Mouse (Mus musculus) embryonic facial prominence, embryonic 11.5 days (tissue): ENCODE results near the gene Ccdc28a. TPM values are rescaled to one million over a fixed set of nuclear protein-coding genes. Genes with fewer than 3 reads are reported as not detected.

Source experiments
- ATAC-seq: fragments of 200-750 bp; cut with Nextera tagmentation; replicated peaks from 2 replicates; pipeline ENCODE4 v1.8.0; 2017; ENCODE audit warnings: low read depth; ENCODE audit not compliant: insufficient number of reproducible peaks, low FRiP score, low TSS enrichment
- DNase-seq: peaks from one replicate; pipeline ENCODE4 v3.0.0-alpha.2; 2015; ENCODE audit warnings: low spot score
- H3K27ac ChIP-seq: fragments of 300-500 bp; sonication (generic); replicated peaks from 2 replicates; pipeline ENCODE4 v1.5.1; 2014; ENCODE audit warnings: mild to moderate bottlenecking, low read depth, low read length, control low read depth
- H3K27me3 ChIP-seq: fragments of 300-500 bp; sonication (generic); 2 replicates; pipeline ENCODE4 v1.6.1; 2014; ENCODE audit warnings: mild to moderate bottlenecking, low read length, moderate library complexity, mixed read lengths; ENCODE audit not compliant: control insufficient read depth, insufficient read depth
- H3K36me3 ChIP-seq: fragments of 300-500 bp; sonication (generic); replicated peaks from 2 replicates; pipeline ENCODE4 v1.6.1; 2014; ENCODE audit warnings: low read depth, mild to moderate bottlenecking, low read length, moderate library complexity, mixed read lengths; ENCODE audit not compliant: control insufficient read depth, insufficient read depth
- H3K4me1 ChIP-seq: fragments of 300-500 bp; sonication (generic); 2 replicates; pipeline ENCODE4 v1.6.1; 2014; ENCODE audit warnings: low read length, mixed read lengths; ENCODE audit not compliant: control insufficient read depth, insufficient read depth
- H3K4me2 ChIP-seq: fragments of 300-500 bp; sonication (generic); 2 replicates; pipeline ENCODE4 v1.6.1; 2014; ENCODE audit warnings: low read depth, mild to moderate bottlenecking, control low read depth, low read length, moderate library complexity
- H3K4me3 ChIP-seq: fragments of 300-500 bp; sonication (generic); 2 replicates; pipeline ENCODE4 v1.5.1; 2014; ENCODE audit warnings: low read depth, low read length, control low read depth
- H3K9ac ChIP-seq: fragments of 300-500 bp; sonication (generic); replicated peaks from 2 replicates; pipeline ENCODE4 v1.6.1; 2014; ENCODE audit warnings: mild to moderate bottlenecking, control low read depth, low read length
- H3K9me3 ChIP-seq: fragments of 300-500 bp; sonication (generic); replicated peaks from 2 replicates; pipeline ENCODE4 v1.6.1; 2016; ENCODE audit warnings: mild to moderate bottlenecking, low read length, inconsistent platforms, mixed read lengths; ENCODE audit not compliant: control insufficient read depth
- WGBS: fragments of 180-500 bp; shearing (Covaris S2); extraction: QIAGEN DNeasy Blood & Tissue Kit; methylation state at CpG from one replicate; pipeline ENCODE4 v1.1.7; 2014; 5-methylcytosine and 5-hydroxymethylcytosine counted together
- polyA plus RNA-seq: library from polyadenylated mRNA; unstranded; fragments of >200 nt; fragmentation: Nextera tagmentation; extraction: Ambion mirVana; gene quantifications from 2 replicates; pipeline ENCODE4 v1.2.1, GENCODE M21; 2014

Gene Ccdc28a
- 10.3 and 10.8 TPM in 2 replicates for polyA plus RNA-seq

DNA sequence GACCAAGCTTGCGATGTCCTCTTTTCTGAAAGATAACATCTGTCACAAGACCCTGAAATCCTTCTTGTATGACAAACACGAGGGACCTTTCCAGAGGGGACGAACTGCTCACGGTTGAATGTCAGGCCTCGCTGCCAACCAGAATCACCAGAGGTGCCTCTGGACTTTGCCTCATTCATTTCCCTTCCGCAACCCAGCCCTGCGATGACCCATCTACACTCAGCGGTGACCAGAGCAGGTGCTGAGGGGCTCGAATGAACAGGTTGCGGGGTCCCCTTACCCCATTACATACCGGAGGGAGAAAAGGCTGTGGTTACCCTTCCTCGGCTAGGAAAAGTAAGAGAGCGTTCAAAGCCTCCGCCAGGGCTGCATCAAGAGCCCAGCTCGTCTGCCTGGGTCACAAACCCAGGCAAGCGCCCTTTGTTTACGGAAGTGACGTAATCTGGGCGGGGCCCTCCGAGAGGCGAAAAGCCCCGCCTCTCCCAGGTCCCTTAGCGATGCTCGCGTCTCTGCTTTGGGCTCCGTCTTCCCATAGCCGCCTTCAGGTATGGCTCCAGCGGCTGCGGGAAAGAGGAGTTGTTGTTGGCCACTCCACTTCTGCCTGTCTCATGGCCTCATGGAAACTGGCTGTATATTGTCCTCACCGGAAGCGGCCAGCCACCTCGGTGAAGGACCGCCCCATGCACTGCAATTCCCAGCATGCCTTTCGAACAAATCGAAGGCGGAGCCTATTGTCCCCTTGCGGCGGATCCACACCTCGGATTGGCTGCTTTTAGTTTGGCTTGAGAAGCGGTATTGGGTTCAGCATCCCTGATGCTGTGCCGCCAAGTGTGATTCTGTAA lies at the start of gene Ccdc28a:
Gene Ccdc28a (minus strand): TSS at position 439 of the 842 bp plus-strand sequence.
- Histone ChIP-seq H3K4me3 (peak within 1 kb of the TSS; percentile 56), H3K9me3 (no peaks in the 10 kb centered on the region), H3K4me1 (no peaks in the 10 kb centered on the region), H3K36me3 (no peaks in the 10 kb centered on the region), H3K27me3 (no peaks in the 10 kb centered on the region), H3K4me2 (peak within 1 kb of the TSS; percentile 74), H3K27ac (no peak within 1 kb of the TSS), H3K9ac (peak within 1 kb of the TSS; percentile 55)
- peak; percentile 97 for ATAC-seq
- 1% methylated on average over 41 of the region's 41 CpGs for WGBS
- peak; percentile 96 for DNase-seq

DNA sequence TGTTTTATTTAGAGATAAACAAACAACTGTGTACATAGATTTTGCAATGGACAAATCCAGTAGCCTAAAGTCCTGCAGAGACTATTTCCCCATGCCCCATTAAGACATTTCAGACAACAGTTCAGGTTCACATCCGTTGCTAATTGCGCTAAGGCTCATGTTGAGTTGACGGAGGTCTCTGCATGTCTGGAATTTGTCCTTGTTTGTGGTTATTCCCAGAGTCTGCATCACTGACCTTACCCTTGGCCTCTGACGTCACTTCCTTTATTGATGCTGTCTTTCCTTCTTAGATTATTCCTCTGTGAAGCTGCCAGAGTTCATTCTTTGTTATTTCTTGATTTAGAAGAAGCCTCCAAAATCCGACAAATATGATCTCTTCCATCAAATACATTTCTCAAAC lies 49.2 kb upstream of the Ccdc28a start:
- Histone ChIP-seq H3K9me3 (no peaks in the 10 kb centered on the region), H3K9ac (no peak overlapping the region), H3K4me2 (no peak overlapping the region), H3K36me3 (no peaks in the 10 kb centered on the region), H3K4me1 (no peaks in the 10 kb centered on the region), H3K4me3 (no peak overlapping the region), H3K27me3 (no peaks in the 10 kb centered on the region), H3K27ac (no peak overlapping the region)
- no peak for ATAC-seq
- no peak for DNase-seq
- WGBS: 79% methylated on average over 5 of the region's 5 CpGs

DNA sequence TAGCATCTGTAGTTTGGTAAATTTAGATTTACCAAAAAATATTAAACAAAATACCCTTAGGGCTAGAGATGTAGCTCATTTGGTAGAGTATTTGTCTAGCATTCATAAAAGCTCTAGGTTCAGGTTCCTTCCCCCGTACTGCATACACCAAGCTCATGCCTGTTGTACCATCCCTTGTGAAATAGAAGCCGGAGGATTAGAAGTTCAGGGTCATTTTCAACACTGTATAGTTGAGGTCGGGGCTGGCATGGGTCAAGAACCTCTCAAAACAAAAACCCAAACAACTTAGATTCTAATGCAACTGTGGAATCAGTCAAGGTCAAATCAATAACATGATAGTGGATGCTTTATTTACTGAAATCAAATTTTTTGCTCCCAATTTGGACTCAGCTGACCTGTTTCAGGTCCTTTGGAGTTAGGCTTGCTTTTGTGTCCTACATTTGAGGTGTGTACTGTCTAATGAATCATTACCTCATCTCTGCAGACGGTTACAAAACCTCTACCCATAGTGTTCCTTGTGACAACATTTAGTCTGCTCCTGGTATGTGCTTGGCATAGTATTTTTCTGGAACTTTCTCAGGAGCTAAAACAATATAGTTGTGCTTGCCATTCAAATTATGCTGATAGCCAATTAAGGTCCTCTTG lies 41.4 kb upstream of the Ccdc28a start:
- ATAC-seq: no peak
- H3K27ac ChIP-seq: no peak overlapping the region

DNA sequence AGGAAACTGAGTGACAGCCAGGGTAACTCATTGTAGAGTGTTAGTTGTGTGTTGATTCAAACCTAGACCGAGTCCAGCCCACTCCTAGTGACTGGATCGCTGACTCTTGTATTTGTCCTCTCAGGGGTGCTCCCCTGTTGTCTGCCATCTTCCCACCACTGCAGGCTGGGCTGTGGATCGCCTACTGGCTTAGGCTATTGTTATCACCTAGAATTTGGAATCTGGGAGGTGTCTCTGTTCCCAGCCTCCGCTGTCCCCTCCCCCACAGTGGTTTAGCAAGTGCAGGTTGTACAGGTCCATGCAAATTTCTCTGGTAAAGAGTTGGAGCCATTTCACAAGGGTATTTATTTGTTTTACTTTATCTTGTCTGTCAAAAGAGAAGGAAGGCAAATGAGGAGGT lies 16.5 kb upstream of the Ccdc28a start:
- WGBS: 73% methylated on average over 4 of the region's 4 CpGs
- H3K9me3 ChIP-seq: no peaks in the 10 kb centered on the region
- H3K4me2 ChIP-seq: no peak overlapping the region
- H3K9ac ChIP-seq: no peak overlapping the region
- H3K4me1 ChIP-seq: no peaks in the 10 kb centered on the region
- H3K36me3 ChIP-seq: no peaks in the 10 kb centered on the region
- no peak for DNase-seq
- no peak for ATAC-seq
- H3K4me3 ChIP-seq: no peak overlapping the region
- H3K27ac ChIP-seq: no peak overlapping the region
- no peaks in the 10 kb centered on the region for H3K27me3 ChIP-seq

More for the DNA sequence above, 41.4 kb upstream of the Ccdc28a start:
- DNase-seq: no peak
- Histone ChIP-seq H3K4me1 (no peaks in the 10 kb centered on the region), H3K27me3 (no peaks in the 10 kb centered on the region), H3K36me3 (no peaks in the 10 kb centered on the region), H3K9ac (no peak overlapping the region), H3K9me3 (no peaks in the 10 kb centered on the region), H3K4me2 (no peak overlapping the region), H3K4me3 (no peak overlapping the region)
- 82% methylated on average over 4 of the region's 4 CpGs for WGBS

GRCm38 (mm10) chr10:18243614-18244013 lies 8.8 kb upstream of the Ccdc28a start:
- Histone ChIP-seq H3K4me2 (no peak overlapping the region), H3K4me3 (no peak overlapping the region), H3K9ac (no peak overlapping the region), H3K9me3 (no peaks in the 10 kb centered on the region), H3K4me1 (no peaks in the 10 kb centered on the region), H3K27me3 (no peaks in the 10 kb centered on the region), H3K36me3 (no peaks in the 10 kb centered on the region), H3K27ac (no peak overlapping the region)
- ATAC-seq: no peak
- WGBS: 59% methylated on average over 2 of the region's 2 CpGs
- peak; percentile 30 for DNase-seq

DNA sequence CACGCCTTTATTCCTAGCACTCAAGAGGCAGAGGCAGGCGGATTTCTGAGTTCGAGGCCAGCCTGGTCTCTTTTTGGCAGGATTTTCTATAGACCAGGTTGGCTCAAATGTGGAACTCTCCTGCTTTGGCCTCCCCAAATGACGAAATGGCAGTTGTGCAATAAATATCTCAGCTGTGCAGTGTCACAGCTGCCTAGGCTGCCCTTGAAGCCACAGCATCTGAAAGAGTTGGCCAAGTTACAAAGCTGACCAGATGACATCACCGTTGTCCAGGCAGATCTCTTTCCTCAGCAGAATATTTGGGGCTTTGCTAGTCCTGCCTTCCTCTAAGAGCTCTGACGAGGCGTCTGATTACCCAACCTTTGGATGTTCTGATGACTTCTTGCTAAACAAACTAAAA lies 2.4 kb upstream of the Ccdc28a start:
- Histone ChIP-seq H3K4me1 (no peaks in the 10 kb centered on the region), H3K27ac (no peak overlapping the region), H3K9ac (no peak overlapping the region), H3K36me3 (no peaks in the 10 kb centered on the region), H3K9me3 (no peaks in the 10 kb centered on the region), H3K4me2 (no peak overlapping the region), H3K27me3 (no peaks in the 10 kb centered on the region), H3K4me3 (no peak overlapping the region)
- ATAC-seq: no peak
- 84% methylated on average over 7 of the region's 7 CpGs for WGBS
- no peak for DNase-seq

- Histone ChIP-seq H3K9me3 (no peaks in the 10 kb centered on the region), H3K36me3 (no peaks in the 10 kb centered on the region), H3K4me1 (no peaks in the 10 kb centered on the region), H3K9ac (no peak overlapping the region), H3K27me3 (no peaks in the 10 kb centered on the region), H3K27ac (no peak overlapping the region), H3K4me3 (no peak overlapping the region), H3K4me2 (no peak overlapping the region)
- WGBS: 79% methylated on average over 5 of the region's 5 CpGs
- ATAC-seq (no peak), DNase-seq (no peak)
Measured at GRCm38 (mm10) chr10:18236328-18236927, 1.6 kb upstream of the Ccdc28a start.

DNA sequence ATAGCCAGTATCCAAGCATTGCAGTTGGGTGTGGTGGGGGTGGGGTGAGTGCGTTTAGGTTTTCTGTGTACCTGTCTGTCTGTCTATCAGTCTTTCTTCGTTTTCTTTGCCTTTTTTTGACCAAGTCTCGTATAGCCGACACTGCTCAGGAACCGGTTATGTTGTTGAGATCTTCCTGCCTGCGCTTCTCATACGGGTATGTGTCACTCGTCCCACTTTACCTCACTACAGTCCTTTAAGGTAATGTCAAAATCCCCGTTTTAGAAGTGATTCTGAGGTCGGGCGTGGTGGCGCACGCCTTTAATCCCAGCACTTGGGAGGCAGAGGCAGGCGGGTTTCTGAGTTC lies 577 bp upstream of the Ccdc28a start:
- Histone ChIP-seq H3K9me3 (no peaks in the 10 kb centered on the region), H3K4me3 (peak overlapping the region; percentile 56), H3K27me3 (no peaks in the 10 kb centered on the region), H3K4me2 (peak overlapping the region; percentile 31; the same call in 1 of the 2 replicates), H3K27ac (no peak overlapping the region), H3K9ac (peak overlapping the region; percentile 55; the same call in 1 of the 2 replicates), H3K36me3 (no peaks in the 10 kb centered on the region), H3K4me1 (no peaks in the 10 kb centered on the region)
- ATAC-seq: peak; percentile 77
- 11% methylated on average over 14 of the region's 14 CpGs for WGBS
- no peak for DNase-seq
